Mouse (Mus musculus): Measurements from ENCODE around the gene Mfn2.
"Not testable (repeated sequence)": the region's sequence is repeated elsewhere in the genome, so short reads cannot be mapped to it uniquely, and the experiment has no call there.

The Mfn2 gene

DNA sequence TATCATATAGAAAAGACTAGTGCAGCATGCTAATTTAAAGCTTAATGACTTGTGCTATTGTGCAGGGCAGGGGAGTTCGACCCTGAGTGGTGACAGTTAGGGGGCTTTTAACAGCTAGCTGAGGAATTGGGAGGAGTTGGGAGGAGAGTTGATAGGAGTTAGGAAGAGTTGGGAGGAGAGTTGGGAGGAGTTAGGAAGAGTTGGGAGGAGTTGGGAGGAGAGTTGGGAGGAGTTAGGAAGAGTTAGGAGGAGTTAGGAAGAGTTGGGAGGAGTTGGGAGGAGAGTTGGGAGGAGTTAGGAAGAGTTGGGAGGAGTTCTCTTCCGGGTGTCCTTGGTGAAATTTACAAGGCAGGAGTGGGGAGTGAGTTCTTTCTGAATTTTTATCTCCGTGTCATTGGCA, 37.7 kb downstream of the Mfn2 start:
- DNase-seq, result not testable (repeated sequence)

DNA sequence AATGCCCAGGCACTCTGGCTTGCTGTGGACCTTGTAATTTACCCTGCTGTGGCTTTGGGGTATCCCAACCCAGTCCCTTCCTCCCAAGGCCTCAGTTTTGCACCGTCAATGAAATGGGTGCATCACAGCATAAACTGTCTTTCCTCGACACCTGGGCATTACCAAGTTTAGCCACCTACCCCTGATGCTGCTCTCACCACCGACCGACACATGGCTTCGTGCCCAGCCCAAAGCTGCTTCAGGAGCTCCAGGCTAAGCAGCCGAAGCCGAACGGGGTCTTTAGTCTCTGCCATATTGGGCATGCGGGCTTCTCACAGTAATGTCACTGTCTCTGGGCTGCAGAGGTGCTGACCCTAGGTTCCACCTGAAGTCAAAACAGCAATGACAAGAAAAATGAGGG, 38.4 kb downstream of the Mfn2 start:
- no peak for DNase-seq

DNA sequence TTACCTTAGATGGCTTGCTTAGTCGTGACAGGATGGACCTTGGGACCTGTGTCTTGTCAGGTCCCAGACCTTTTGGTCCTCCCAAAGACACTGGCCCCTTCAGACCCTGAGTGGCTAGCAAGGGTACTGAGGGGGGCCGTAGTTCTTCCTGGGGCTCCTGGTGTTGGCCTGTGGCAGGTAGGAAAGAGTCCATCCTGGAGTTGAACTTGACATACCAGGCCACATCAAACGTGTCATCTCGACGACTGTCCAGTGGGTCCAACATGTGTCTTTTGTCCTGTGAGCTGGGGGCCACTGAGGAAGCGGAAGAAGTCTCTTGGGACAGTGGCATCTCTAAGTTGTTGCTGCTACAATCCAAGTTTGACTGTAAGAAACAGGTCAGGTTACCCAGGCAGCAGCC, 38.9 kb downstream of the Mfn2 start:
- DNase-seq, result no peak

DNA sequence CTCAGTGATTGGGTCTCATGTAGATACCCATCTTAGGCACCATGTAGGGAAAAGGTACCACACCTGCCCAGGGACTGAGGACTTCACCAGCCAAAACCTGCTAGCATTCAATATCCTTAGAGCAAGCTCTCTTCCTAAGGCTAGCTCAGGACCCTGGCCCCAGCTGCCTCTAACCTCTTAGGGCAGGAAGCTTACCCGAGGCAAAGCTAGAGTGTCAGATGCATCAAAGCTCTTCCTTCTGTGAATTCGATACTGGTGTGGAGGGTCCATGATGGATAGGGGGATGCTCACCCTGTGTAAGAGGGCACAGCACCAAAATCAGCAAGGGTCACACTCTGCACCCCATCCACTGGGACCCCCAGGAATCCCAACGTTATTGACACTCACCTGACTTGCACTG, 42.5 kb downstream of the Mfn2 start:
- no peak for DNase-seq

DNA sequence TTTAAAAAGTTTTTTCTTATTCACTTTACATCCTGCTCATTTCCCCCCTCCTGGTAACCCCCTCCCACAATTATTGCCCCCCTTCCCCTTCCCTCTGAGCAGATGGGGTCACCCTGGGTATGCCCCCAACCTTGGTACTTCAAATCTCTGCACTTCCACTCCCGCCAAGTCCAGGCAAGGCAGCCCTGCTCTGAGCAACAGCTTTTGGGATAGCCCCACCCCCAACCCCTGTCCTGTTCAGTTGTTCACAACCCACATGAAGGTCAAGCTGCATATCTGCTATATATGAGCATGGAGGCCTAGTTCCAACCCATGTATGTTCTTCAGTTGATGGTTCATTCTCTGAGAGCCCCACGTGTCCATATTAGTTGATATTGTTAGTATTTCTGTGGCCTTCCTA, 53.7 kb downstream of the Mfn2 start:
- DNase-seq, result no peak

DNA sequence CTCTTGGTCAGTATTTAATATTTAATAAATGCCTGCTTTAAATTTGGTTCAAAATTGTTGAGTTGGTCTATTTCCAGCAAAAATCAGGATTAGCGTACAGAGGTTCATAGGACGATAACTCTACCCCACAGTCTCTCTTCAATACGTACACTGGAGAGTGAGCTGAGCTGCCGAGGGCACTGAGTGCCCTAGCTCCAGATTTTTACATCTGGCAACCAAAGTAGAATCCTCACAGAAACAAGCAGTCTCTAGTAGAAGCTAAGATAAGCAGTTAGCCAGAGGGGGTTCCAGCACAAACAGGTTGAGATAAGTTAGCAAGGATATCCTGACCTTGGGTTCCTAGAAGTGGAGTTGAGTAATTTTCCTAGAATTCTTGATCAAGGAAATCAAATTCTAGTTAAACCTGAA, 55.9 kb downstream of the Mfn2 start:
- DNase-seq, result no peak

DNA sequence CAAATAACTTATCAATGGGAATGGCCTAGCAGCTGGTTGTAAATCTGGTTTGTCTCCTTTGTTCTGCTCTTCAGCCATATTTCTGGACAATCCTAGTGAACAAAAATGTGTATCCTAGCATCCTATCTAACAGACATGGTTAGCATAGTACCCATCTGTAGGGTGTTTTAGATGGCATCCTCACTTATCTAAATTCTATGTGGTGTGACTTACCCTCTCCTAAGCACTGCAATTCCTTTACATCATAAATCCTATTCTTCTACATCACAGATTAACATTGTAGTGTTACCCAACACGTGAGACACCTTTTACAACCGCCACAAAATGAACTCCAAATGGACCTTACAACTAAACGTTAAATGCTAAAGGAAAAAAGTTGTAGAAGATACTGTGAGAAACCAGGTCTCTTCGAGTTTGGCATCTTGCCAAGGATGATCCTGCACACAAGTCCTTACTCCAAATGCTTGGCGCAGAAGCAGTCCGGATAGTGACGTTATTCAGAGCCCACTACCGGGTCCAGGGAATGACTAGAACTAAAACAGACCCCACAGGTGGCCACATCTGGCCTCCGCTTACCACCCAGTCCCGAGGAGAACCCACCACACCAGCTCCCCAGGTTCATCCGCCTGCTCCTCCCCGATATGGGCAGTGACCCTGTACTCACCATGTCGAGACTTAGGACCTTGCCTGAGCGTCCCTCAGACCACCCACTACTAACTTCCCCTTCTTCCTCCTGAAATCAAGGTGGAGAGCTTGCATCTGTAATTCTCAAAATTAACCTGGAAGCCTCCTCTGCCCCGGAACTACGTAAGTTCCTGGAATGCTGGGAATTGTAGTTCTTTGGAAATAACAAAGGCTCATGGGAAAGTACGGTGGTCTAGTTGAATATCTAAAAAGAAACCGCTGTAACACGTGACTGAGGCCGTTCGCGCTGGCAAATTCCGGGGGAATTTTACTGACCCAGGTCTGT, 56.6 kb downstream of the Mfn2 start, which contains the start of gene Zfp933:
Gene Zfp933, minus strand, starts transcription at position 753 of the 970 bp plus-strand sequence.
- DNase-seq, result peak; percentile 83

DNA sequence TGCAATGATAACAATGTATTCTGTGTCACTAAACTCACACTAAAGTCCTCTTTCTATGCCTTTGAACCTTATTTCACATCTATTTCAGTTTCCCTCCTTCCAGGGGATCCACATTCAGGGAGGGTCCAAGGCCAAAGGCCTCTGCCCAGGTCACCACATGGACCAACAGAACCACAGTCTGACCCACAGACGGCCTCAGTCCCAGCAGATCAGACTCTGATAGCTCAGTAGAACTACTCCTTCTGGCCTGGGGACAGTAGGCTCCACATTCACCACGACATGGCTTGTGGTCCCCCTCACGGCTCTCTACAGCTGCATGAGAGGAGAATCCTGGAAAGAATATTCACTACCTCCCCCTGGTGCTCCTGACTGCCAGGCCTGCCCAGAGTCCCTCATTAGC, 61.6 kb downstream of the Mfn2 start:
- no peak for DNase-seq

DNA sequence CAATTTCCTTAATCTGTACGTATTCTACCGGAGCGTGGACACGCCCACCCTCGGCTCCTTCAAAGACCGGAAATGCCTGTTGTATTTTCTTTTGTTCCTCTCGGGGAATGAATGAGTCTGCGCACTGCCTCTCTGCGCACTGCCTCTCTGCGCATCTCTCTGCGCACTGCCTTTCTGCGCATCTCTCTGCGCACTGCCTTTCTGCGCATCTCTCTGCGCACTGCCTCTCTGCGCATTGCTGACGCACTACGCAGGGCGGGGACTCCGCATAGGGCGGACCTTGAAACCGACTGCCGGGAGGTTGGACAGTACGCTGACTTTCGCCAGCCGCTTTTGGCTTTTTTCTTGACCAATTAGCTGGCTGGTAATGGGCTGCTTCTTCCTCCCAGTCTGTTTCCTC, 65.2 kb downstream of the Mfn2 start:
- peak; percentile 46 for DNase-seq

DNA sequence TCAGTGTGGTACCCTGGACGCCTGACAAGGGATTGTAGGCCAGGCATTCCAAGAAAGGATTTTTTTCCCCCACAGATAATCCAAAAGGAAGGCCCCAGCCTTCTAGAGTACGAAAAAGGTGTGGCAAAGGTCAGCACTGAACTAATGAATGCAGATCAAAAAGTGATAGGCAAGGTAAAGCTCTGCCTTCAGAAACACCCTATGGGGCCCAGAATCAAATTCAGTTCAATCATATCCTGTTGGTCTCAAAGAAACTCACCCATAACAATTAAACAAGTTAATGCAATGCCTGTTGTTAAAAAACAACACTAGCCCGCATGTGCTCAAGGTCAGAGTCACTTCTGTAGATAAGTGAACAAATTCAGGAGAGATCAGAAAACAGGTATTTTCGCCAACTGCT, 80.1 kb downstream of the Mfn2 start:
- DNase-seq, result no peak
